Mouse (Mus musculus) layer of hippocampus, postnatal 25 days (tissue): Measurements from ENCODE around the gene Rbms1. TPM values are rescaled to one million over a fixed set of nuclear protein-coding genes. Genes with fewer than 3 reads are reported as not detected.

Source experiments
- DNase-seq, 2 experiments: peaks; one replicate each; pipeline ENCODE4 v3.0.0; 2022; ENCODE audit warnings: mixed read lengths in 2 of 2, low spot score in 1 of 2; ENCODE audit errors: extremely low spot score in 1 of 2
- total RNA-seq, 2 experiments: library from RNA; stranded (reverse); gene quantifications; 2 replicates each; pipeline ENCODE4 v1.2.3; 2021

Gene Rbms1
- total RNA-seq, 2 experiments from 2014 or later: 10.3 to 13.3 TPM

DNA sequence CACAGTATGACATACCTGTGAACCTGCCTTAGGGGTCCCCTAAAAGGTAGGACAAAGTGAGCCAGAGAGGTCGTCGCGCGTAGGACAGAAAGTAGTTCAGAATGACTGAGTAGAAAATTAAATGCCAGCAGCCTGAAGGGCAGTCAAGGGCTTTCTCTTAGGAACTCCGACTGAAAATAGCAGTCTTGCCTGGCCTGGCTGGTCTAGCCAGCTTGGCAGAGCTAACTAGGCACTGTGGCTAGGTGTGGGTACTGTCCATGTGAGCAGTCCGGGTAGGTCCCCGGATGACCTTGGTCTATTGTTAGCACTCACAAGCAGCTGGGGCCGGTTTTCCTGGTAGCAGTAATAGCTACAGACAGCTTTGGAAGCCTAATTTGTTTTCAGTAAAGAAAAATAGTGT is 242.8 kb downstream of the Rbms1 start:
- DNase-seq: no peak

DNA sequence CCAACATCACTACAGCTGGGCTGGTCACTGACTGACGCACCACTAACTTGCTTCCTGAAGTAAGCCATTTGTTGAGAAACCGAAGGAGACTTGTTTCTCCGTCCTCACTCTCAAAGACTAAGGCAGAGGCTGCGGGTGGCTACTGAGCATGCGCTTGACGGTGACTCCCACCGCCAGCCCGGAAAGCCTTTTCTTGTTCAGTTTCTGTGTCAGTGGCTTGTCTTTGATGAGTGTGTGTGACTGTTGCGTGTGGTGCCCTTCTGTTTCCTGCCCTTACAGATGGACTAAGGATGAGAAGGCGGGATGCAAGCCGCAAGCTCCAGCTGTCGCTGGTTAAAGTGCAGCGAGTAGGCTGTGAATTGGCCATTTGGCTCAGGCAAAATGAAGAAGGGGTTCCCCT is 245.6 kb downstream of the Rbms1 start:
- peak in 1 of 2 experiments; percentile 22 for DNase-seq

DNA sequence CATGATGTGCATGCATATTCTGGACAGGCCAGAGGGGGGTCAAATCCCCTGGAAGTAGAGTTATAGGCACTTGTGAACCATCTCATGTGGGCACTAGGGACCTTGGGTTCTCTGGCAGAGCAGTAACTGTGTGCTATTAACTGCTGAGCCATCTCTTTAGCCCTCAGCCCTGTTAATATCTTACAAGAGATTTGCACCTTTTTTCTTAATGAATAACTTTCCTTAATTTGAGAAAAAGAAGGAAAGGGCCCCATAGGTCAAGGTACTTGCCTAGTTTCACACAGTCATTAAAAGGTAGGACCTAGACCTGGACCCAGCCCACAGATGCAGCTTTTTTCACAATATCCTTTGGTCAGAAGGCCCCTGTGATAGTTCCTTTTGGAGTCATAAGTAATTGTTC is 246.4 kb downstream of the Rbms1 start:
- no peak for DNase-seq

DNA sequence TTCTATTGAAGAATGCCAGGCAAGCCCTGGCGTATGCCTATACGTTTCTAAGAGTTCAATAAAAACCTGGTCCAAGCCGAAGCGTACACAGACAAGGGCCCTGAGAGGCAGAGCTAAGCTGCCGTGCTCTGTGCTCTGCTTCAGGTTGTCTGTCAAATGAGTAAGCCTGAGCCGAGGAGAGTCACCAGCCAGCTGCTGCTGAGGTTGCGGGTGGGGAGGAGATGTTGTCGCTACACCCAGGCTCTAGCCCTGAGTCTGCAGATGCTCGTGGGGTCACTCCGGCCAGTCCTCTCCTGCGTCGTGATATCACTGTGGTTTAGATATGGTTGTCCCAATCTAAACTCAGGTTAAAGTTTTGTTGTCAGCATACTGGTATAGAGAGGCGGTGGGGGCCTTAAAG is 247.2 kb downstream of the Rbms1 start:
- no peak for DNase-seq

DNA sequence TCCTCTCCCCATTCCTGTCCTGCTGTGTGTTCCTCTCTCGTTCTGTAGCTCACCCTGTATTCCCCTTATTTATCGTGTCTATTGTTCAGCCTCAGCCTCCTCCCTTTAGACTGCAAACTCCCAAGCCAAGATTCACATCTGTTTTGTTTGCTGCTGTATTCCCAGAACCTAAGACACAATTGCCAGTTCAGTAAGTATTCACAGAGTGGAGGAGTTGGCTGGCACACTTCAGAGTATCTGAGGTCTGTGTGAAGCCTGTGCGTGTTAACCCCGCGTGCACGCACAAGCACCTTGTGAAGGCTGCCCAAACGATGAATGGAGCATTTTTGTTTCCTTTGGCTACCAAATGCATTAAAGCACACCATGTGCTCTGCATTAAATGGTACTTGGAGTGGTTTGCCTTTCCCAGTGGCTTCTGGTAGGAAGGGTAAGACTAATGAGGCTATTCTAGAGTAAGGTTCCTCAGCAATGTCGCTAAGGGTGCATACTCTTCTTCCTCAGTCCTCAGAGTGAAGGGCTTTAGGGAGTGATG is 248.0 kb downstream of the Rbms1 start:
- DNase-seq: no peak

DNA sequence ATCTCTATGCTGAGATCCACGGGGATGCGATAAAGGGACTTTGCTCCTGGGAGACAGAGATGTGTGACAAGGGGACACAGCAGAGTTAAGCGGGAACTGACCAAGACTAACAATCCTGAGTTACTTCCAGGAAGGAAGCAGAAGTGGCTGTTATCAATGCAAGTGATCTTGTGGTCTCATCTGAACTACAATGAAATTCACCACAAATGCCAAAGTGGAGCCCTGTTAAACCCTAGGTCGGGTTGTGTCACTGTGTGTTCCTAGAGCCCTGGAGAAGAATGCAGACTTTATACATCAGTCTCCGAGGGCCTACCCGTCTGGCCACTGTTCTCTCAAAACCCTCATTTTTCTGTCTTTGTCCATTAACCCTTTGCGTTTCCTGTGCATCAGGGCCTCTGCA is 248.5 kb downstream of the Rbms1 start:
- DNase-seq: no peak

DNA sequence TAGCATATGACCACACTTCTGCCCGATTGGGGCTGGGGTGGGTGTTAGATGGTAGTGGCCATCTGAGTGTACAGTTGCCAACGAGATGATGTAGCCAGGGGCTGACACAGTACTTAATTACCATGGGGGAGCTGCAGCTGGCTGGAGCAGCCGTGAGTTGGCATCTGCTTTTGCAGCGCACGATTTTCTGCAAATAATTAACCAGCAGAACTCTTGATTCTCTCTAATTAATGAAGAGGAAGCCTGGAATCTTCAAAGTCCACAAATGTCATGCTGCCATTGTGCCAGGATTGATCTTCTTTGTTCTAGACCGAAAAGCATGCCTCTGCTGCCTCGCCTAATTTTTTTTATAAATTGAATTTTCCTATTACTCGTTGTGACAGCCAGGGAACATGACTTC is 249.1 kb downstream of the Rbms1 start:
- no peak for DNase-seq

DNA sequence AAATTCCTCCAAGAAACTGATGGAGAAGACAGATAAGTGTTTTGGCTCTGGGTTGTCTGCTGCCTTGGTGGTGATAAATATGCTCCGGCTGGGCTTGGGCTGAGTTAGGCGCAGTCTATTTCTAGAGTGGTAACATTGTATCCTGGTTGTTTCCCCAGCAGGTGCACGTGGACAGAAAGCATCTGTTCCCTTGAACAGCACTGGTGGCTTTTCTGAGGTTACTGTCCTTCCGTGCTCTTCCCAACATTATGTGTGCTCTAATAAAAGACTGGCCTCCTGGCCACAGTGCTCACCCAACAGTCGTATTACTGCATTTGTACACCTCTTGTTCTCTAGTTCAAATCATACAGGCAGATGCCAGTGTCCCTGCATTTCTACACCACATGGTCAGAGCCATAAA is 250.1 kb downstream of the Rbms1 start:
- DNase-seq: no peak

DNA sequence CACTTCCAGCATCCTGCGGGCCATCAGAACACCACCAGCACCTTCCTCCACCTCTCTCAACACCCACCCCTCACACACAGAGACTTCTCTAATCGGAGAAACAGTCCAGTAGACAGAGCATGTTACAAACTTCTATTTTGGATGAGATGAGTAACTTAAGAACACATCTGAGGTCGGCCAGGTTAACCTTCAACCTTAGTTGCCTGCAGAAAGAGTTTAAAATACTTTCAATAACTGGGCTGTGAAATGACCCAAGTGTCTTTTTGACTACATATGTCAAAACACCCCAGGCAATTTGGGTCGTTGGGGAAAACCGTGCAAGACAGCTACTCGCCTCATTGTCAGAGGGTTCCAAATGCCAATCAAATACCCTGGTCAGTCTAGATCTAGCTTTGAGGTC is 250.5 kb downstream of the Rbms1 start:
- DNase-seq: no peak

GRCm38 (mm10) chr2:60711098-60711880 is 251.7 kb downstream of the Rbms1 start:
- DNase-seq: no peak

DNA sequence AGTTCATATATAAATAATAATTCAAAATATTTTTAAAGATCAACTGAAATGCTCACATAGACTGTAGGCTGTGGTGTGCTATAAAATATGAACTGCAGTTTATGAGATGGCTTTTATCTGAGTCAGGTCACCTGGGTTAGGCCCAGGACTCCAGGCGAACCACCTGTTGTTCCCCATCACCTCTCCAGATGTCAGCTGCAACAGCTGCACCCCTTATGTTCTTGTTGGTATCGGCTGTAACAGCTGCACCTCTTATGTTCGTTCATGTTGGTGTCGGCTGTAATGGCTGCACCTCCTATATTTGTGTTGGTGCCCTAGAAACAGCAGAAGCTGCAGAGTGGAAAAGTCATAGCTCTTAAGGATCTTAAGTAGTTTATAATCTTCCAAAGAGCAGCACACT is 252.7 kb downstream of the Rbms1 start:
- no peak for DNase-seq

GRCm38 (mm10) chr2:60708671-60709070 is 254.3 kb downstream of the Rbms1 start:
- DNase-seq: no peak

DNA sequence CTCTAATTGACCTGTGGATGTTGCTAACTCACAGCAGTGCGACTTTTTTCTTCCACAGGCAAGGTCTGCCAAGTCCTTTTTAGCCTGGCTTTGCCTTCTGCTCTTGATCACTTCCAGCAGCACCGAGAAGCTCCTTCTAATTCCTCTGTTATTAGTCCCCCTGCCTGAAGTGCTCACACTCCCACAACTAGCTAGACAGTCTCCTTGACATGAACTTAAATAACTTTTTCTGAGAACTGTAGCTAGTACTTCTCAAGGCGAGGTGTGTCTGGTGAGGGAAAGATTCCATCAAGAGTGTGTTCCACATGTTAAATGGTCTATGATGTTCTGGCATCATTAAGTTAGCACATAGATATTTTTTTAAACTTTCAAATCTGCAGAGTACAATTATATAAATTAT is 256.1 kb downstream of the Rbms1 start:
- DNase-seq: no peak

GRCm38 (mm10) chr2:60705426-60705825 is 257.6 kb downstream of the Rbms1 start:
- no peak for DNase-seq

DNA sequence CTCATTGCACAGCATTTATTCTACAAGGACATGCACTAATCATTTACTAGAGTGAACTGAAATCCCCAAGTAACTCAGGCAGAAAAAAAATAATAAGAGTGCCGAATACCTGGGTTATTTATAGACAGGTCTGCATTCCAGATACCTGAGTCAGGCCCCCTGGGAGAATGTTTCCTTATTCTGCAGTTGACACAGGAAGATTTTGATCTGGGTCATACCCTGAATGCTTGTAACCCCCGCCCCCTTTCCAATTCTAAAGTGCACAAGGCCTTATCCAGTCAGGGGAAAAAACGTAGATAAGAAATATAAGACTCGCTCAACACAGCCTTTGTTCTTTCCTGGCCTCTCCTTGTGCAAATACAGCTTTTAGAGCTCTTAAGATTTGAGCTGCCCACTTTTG is 259.7 kb downstream of the Rbms1 start:
- DNase-seq: no peak

DNA sequence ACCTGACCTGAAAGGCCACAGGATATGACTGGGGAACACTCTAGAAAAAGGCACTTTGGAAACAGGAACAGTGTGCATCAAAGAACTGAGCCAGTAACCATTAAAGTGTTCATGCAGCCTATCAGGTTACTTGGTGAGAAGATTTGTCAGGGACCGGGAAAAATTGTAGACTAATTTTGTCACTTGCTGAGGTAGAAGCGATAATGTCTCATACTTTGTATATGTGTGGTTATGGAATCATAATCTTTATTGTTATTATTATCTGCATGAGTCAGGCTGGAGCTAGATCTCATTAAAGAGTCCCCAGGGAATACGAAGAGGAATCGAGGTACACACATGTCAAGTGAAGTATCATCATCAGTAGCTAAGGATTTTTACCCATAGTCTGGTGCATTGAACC is 262.0 kb downstream of the Rbms1 start:
- DNase-seq: no peak

Other genes with a start within 250 kb of the Rbms1 start
- gene Itgb6, start 240.5 kb downstream of the Rbms1 start, total RNA-seq: under 1 TPM in 1 of 2 experiments, not detected in 1; 0.10 TPM